Mouse (Mus musculus): ENCODE data around the gene Kcna7. TPM values are rescaled to one million over a fixed set of nuclear protein-coding genes. Genes with fewer than 3 reads are reported as not detected.
"Not testable (repeated sequence)": the region's sequence is repeated elsewhere in the genome, so short reads cannot be mapped to it uniquely, and the experiment has no call there.

Kcna7 gene
- not detected in 2 replicates for polyA plus RNA-seq (2015; fragmentation: Nextera tagmentation; extraction: Ambion mirVana)

- Histone ChIP-seq H3K9ac (no peak within 1 kb of the TSS), H3K9me3 (replicated peaks) (no peaks in the 10 kb centered on the region), H3K27me3 (peaks cover 65% of the 10 kb centered on the region), H3K36me3 (ENCODE audit: poor library complexity, severe bottlenecking) (no peaks in the 10 kb centered on the region), H3K4me3 (peak within 1 kb of the TSS; percentile 29), H3K4me2 (peak within 1 kb of the TSS; percentile 52), H3K27ac (no peak within 1 kb of the TSS), H3K4me1 (peaks cover 11% of the 10 kb centered on the region)
- peak; percentile 27; the same call in 1 of the 2 replicates for ATAC-seq
- 11% methylated on average over 28 of the region's 28 CpGs for WGBS
These were observed at the start of gene Kcna7 for GRCm38 (mm10) chr7:45405091-45406075. TSS of gene Kcna7 (plus strand) at chr7:45405653.

DNA sequence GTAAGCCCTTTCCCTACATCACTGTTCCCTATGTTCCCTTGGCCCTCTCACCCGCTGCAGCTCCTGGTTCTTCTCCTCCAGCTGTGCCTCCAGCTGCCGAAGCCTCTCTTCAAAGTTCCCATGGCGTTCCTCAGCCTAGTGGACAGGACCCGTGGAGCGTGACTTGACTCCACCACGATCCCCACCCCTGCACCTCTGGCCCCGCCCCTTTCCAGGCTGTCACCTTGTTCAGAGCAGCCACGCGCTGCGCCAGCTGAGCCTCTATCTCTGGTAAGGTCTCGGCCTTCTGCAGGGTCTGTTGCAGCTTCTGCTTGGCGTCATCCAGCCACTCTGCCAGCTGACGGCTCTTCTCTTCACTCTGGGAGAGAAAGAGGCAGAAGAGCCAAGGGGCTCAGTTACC is 49.4 kb upstream of the Kcna7 start:
- no peak overlapping the region for H3K9ac ChIP-seq
- peaks cover 2% of the 10 kb centered on the region; the same call in 1 of the 2 replicates for H3K4me1 ChIP-seq
- ATAC-seq: no peak
- H3K9me3 ChIP-seq (replicated peaks): no peaks in the 10 kb centered on the region
- H3K4me3 ChIP-seq: no peak overlapping the region
- 0 out of 2 replicates have a peak, but pooled peaks cover 3% of the 10 kb centered on the region for H3K27me3 ChIP-seq
- H3K27ac ChIP-seq: no peak overlapping the region
- peaks cover 53% of the 10 kb centered on the region for H3K36me3 ChIP-seq (ENCODE audit: poor library complexity, severe bottlenecking)
- 70% methylated on average over 13 of the region's 13 CpGs for WGBS
- H3K4me2 ChIP-seq: no peak overlapping the region

- H3K4me2 ChIP-seq; H3K4me3 ChIP-seq; H3K9ac ChIP-seq; ATAC-seq; H3K9me3 ChIP-seq (replicated peaks); H3K27ac ChIP-seq: not testable (repeated sequence)
- peaks cover 21% of the 10 kb centered on the region for H3K4me1 ChIP-seq
- H3K36me3 ChIP-seq (ENCODE audit: poor library complexity, severe bottlenecking): peaks cover 33% of the 10 kb centered on the region
- H3K27me3 ChIP-seq: peaks cover 16% of the 10 kb centered on the region
- WGBS: 72% methylated on average over 10 of the region's 11 CpGs
These were observed 46.4 kb upstream of the Kcna7 start for GRCm38 (mm10) chr7:45359081-45359480.

GRCm38 (mm10) chr7:45360404-45361125 is 44.9 kb upstream of the Kcna7 start:
- 60% methylated on average over 18 of the region's 18 CpGs for WGBS
- Histone ChIP-seq H3K4me3 (no peak overlapping the region), H3K4me2 (peak overlapping the region; percentile 82), H3K9ac (no peak overlapping the region), H3K36me3 (ENCODE audit: poor library complexity, severe bottlenecking) (peaks cover 22% of the 10 kb centered on the region), H3K9me3 (replicated peaks) (no peaks in the 10 kb centered on the region), H3K27ac (no peak overlapping the region), H3K4me1 (peaks cover 31% of the 10 kb centered on the region), H3K27me3 (peaks cover 16% of the 10 kb centered on the region)
- ATAC-seq: peak; percentile 5

GRCm38 (mm10) chr7:45361243-45361804 is 44.1 kb upstream of the Kcna7 start:
- Histone ChIP-seq H3K4me1 (peaks cover 38% of the 10 kb centered on the region), H3K9me3 (replicated peaks) (no peaks in the 10 kb centered on the region), H3K36me3 (ENCODE audit: poor library complexity, severe bottlenecking) (peaks cover 15% of the 10 kb centered on the region), H3K9ac (peak overlapping the region; percentile 73), H3K27ac (peak overlapping the region; percentile 53; the same call in 1 of the 2 replicates), H3K4me3 (peak overlapping the region; percentile 49), H3K27me3 (peaks cover 16% of the 10 kb centered on the region), H3K4me2 (peak overlapping the region; percentile 82)
- 0% methylated on average over 43 of the region's 43 CpGs for WGBS
- peak; percentile 89 for ATAC-seq

GRCm38 (mm10) chr7:45362801-45363200 is 42.7 kb upstream of the Kcna7 start:
- WGBS: 5% methylated on average over 13 of the region's 13 CpGs
- no peaks in the 10 kb centered on the region for H3K9me3 ChIP-seq (replicated peaks)
- peaks cover 42% of the 10 kb centered on the region for H3K4me1 ChIP-seq
- no peak overlapping the region for H3K4me3 ChIP-seq
- 0 out of 2 replicates have a peak overlapping the region, but pooled peaks have one; percentile 82 for H3K4me2 ChIP-seq
- no peak overlapping the region for H3K27ac ChIP-seq
- no peak for ATAC-seq
- H3K36me3 ChIP-seq (ENCODE audit: poor library complexity, severe bottlenecking): peaks cover 9% of the 10 kb centered on the region
- peaks cover 16% of the 10 kb centered on the region for H3K27me3 ChIP-seq
- H3K9ac ChIP-seq: no peak overlapping the region

- 94% methylated on average over 2 of the region's 2 CpGs for WGBS
These were observed 41.5 kb upstream of the Kcna7 start for GRCm38 (mm10) chr7:45363983-45364382.

DNA sequence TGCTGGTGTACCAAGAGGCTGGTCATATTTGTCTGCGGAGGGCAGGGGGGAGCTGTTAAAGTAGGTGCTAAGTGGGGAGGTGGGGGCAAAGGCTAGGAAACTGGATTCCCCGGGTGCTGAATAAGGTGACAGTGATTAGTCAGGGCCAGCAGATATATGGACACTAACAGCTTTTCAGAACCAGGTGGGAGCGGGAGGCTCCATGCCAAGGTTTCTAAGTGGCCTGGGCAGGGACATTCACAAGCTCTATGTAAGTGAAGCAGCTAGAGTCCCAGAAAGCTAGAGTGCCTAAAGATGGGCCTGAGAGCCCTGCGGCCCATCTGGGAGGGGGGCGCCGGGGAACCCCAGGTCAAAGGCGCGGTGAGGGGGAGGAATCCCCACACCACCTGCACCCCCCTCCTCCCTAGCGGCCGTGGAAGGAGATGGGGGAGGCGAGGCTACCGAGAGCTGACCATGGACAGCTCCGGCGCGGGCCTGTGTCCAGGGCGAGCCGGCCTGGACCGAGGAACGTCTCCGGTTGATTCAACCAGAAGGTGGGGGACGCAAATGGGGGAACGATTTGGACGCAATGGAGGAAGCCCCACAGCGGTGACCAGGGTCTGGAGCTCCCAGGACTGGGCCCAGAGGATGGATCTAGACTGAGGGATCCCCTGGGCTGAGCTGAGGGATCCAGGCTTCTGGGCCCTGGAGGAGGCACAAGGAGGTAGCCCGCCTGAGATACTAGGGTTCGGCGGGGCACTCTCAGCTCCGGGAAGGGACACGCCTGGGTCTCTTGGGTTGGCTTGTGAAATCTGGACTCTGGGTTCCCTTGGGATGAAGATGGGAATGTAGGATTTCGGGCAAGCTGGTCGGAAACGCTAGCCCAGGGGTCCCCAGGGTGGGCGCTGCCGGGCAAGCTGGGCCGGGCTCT is 39.5 kb upstream of the Kcna7 start:
- 4% methylated on average over 35 of the region's 35 CpGs for WGBS
- ATAC-seq: no peak

More at GRCm38 (mm10) chr7:45363983-45364382, 41.5 kb upstream of the Kcna7 start:
- H3K36me3 ChIP-seq (ENCODE audit: poor library complexity, severe bottlenecking): no peaks in the 10 kb centered on the region
- H3K9me3 ChIP-seq (replicated peaks): no peaks in the 10 kb centered on the region
- H3K4me1 ChIP-seq: peaks cover 49% of the 10 kb centered on the region
- H3K27me3 ChIP-seq: peaks cover 23% of the 10 kb centered on the region
- no peak overlapping the region for H3K4me2 ChIP-seq
- ATAC-seq: no peak
- H3K9ac ChIP-seq: no peak overlapping the region
- no peak overlapping the region for H3K27ac ChIP-seq
- no peak overlapping the region for H3K4me3 ChIP-seq

GRCm38 (mm10) chr7:45366652-45367019 is 38.8 kb upstream of the Kcna7 start, which contains the start of gene Ppfia3:
TSS of gene Ppfia3 (minus strand) at chr7:45367019.
- peaks cover 33% of the 10 kb centered on the region for H3K27me3 ChIP-seq
- H3K4me2 ChIP-seq: peak within 1 kb of the TSS; percentile 84
- H3K9ac ChIP-seq: peak within 1 kb of the TSS; percentile 92
- H3K36me3 ChIP-seq (ENCODE audit: poor library complexity, severe bottlenecking): 0 out of 2 replicates have a peak, but pooled peaks cover 4% of the 10 kb centered on the region
- 0% methylated on average over 12 of the region's 26 CpGs for WGBS
- no peaks in the 10 kb centered on the region for H3K9me3 ChIP-seq (replicated peaks)
- peak; percentile 41 for ATAC-seq
- H3K4me3 ChIP-seq: peak within 1 kb of the TSS; percentile 85
- peak within 1 kb of the TSS; percentile 83 for H3K27ac ChIP-seq
- H3K4me1 ChIP-seq: peaks cover 55% of the 10 kb centered on the region

More for the DNA sequence above, 39.5 kb upstream of the Kcna7 start:
- Histone ChIP-seq H3K4me2 (peak overlapping the region; percentile 84), H3K9ac (peak overlapping the region; percentile 92), H3K4me3 (peak overlapping the region; percentile 85), H3K36me3 (ENCODE audit: poor library complexity, severe bottlenecking) (no peaks in the 10 kb centered on the region), H3K9me3 (replicated peaks) (no peaks in the 10 kb centered on the region), H3K27me3 (peaks cover 33% of the 10 kb centered on the region), H3K4me1 (peaks cover 61% of the 10 kb centered on the region), H3K27ac (peak overlapping the region; percentile 65)

GRCm38 (mm10) chr7:45367020-45367880 is 38.2 kb upstream of the Kcna7 start:
- H3K4me3 ChIP-seq: peak overlapping the region; percentile 85
- H3K4me2 ChIP-seq: peak overlapping the region; percentile 84
- peaks cover 33% of the 10 kb centered on the region for H3K27me3 ChIP-seq
- peak; percentile 88 for ATAC-seq
- H3K27ac ChIP-seq: peak overlapping the region; percentile 83
- peak overlapping the region; percentile 92 for H3K9ac ChIP-seq
- H3K4me1 ChIP-seq: peaks cover 48% of the 10 kb centered on the region
- H3K9me3 ChIP-seq (replicated peaks): no peaks in the 10 kb centered on the region
- WGBS: under 1% methylated on average over 70 of the region's 70 CpGs
- peaks cover 9% of the 10 kb centered on the region; the same call in 1 of the 2 replicates for H3K36me3 ChIP-seq (ENCODE audit: poor library complexity, severe bottlenecking)

Data from forebrain, embryonic 13.5 days (tissue).